Mouse (Mus musculus) limb, embryonic 14.5 days (tissue): ENCODE measurements around the gene 3110082I17Rik. TPM values are rescaled to one million over a fixed set of nuclear protein-coding genes. Genes with fewer than 3 reads are reported as not detected.

Source experiments
- ATAC-seq: fragments of 200-750 bp; cut with Nextera tagmentation; 2 replicates; pipeline ENCODE4 v1.8.0; 2017; ENCODE audit warnings: low read depth, moderate number of reproducible peaks, moderate TSS enrichment; ENCODE audit not compliant: low FRiP score
- DNase-seq: peaks from one replicate; pipeline ENCODE4 v3.0.0-alpha.2; 2015; ENCODE audit warnings: low spot score
- H3K27ac ChIP-seq: fragments of 300-500 bp; sonication (generic); replicated peaks from 2 replicates; pipeline ENCODE4 v1.5.1; 2014; ENCODE audit warnings: low read depth, mild to moderate bottlenecking, low read length, moderate library complexity, mixed read lengths
- H3K27me3 ChIP-seq: fragments of 300-500 bp; sonication (generic); 2 replicates; pipeline ENCODE4 v1.6.1; 2014; ENCODE audit warnings: low read length, mixed read lengths; ENCODE audit not compliant: control insufficient read depth, insufficient read depth
- H3K36me3 ChIP-seq: fragments of 300-500 bp; sonication (generic); 2 replicates; pipeline ENCODE4 v1.6.1; 2014; ENCODE audit warnings: mild to moderate bottlenecking, low read length, moderate library complexity, mixed read lengths; ENCODE audit not compliant: control insufficient read depth, insufficient read depth
- H3K4me1 ChIP-seq: fragments of 300-500 bp; sonication (generic); 2 replicates; pipeline ENCODE4 v1.6.1; 2014; ENCODE audit warnings: antibody characterized with exemption, low read length, mixed read lengths; ENCODE audit not compliant: control insufficient read depth, insufficient read depth
- H3K4me2 ChIP-seq: fragments of 300-500 bp; sonication (generic); replicated peaks from 2 replicates; pipeline ENCODE4 v1.6.1; 2014; ENCODE audit warnings: low read depth, mild to moderate bottlenecking, low read length, moderate library complexity; ENCODE audit not compliant: severe bottlenecking
- H3K4me3 ChIP-seq: fragments of 300-500 bp; sonication (generic); replicated peaks from 2 replicates; pipeline ENCODE4 v1.5.1; 2014; ENCODE audit warnings: low read length
- H3K9ac ChIP-seq: fragments of 300-500 bp; sonication (generic); 2 replicates; pipeline ENCODE4 v1.6.1; 2014; ENCODE audit warnings: mild to moderate bottlenecking, low read depth, low read length, moderate library complexity; ENCODE audit not compliant: severe bottlenecking
- H3K9me3 ChIP-seq: fragments of 300-500 bp; sonication (generic); 2 replicates; pipeline ENCODE4 v1.6.1; 2016; ENCODE audit warnings: low read length; ENCODE audit not compliant: control insufficient read depth
- POLR2A ChIP-seq: fragments of 200-500 bp; IDR thresholded peaks from 2 replicates; pipeline ENCODE4 v1.8.0; 2012; ENCODE audit warnings: inconsistent platforms, mild to moderate bottlenecking, moderate library complexity, borderline replicate concordance; ENCODE audit not compliant: insufficient read depth, insufficient read length; ENCODE audit errors: extremely low read depth
- WGBS: fragments of 180-500 bp; shearing (Covaris S2); extraction: QIAGEN DNeasy Blood & Tissue Kit; methylation state at CpG from one replicate; pipeline ENCODE4 v1.1.7; 2014; 5-methylcytosine and 5-hydroxymethylcytosine counted together
- polyA plus RNA-seq, 2 experiments: library from polyadenylated mRNA; depleted of rRNA in 1 of 2; stranded (reverse) in 1 of 2; unstranded in 1 of 2; fragments of >200 nt; fragmentation: Nextera tagmentation in 1 of 2; extraction: Ambion mirVana in 1 of 2; gene quantifications; 2 replicates each; pipeline versions ENCODE4 v1.2.1 to v1.2.3; 2012 to 2014

3110082I17Rik gene
- polyA plus RNA-seq, 2 experiments, result 23.2 to 27.9 TPM

DNA sequence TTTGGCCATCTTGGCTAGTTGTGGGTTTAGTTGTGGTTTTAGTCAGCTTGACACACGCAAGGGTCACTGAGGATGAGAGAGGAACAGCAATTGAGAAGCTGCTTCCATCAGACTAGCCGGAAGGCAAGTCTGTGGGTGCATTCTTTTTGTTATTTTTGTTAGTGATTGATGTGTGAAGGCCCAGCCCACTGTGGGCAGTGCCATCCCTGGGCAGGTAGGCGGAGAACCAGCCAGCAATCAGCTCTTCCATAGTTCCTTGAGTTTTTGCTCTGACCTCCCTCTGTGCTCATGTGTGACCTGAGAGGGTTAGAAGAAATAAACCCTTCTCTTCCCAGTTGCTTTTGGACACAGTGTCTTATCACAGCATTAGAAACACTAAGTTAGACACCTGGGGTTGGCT, 87.2 kb downstream of the 3110082I17Rik start:
- Histone ChIP-seq H3K27ac (no peak overlapping the region), H3K4me3 (no peak overlapping the region), H3K9me3 (no peaks in the 10 kb centered on the region), H3K9ac (no peak overlapping the region), H3K4me2 (no peak overlapping the region), H3K4me1 (peaks cover 30% of the 10 kb centered on the region), H3K27me3 (no peaks in the 10 kb centered on the region), H3K36me3 (no peaks in the 10 kb centered on the region)
- DNase-seq, result no peak
- no peak for TF ChIP-seq POLR2A
- no peak for ATAC-seq
- whole genome bisulfite sequencing, result 79% methylated on average over 3 of the region's 3 CpGs

DNA sequence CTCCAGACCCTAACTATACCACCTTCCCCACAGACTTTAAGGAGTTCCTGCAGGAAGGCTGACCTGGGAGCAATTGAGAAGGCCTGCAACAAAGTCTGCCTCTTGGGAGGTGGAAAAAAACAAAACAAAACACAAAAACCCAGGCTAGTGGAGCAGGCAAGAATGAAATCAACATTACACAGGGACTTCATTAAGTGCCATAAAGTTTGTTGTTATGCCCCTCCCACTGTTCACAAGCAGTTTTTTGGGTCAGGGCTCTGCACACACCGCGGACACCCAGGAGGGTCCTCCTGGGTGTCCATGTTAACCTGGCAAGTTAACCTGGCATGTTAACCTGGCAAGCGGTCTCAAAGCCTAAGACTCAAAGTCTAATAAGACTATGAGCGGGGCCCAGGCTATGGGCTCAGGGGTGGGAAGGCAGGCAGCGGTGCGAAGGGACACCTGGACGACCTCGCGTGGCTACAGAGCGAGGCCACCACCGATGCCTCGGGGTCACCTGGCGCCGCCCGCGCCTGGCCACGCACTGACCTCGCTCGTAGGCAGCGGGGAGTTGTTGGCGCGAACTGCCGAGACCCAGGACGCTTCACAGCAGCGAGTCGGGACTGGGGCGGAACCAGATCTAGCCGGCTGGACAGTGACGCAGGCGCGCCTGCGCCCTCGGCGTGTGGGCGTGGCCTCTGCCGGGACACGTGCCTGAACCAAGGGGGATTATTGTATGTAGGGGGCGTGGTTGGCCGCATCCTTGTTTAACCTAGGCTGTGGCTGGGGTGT, 88.5 kb downstream of the 3110082I17Rik start:
- Histone ChIP-seq H3K27ac (peak overlapping the region; percentile 86), H3K27me3 (no peaks in the 10 kb centered on the region), H3K36me3 (no peaks in the 10 kb centered on the region), H3K4me2 (peak overlapping the region; percentile 85), H3K9ac (peak overlapping the region; percentile 98), H3K4me1 (peaks cover 18% of the 10 kb centered on the region), H3K9me3 (no peaks in the 10 kb centered on the region), H3K4me3 (peak overlapping the region; percentile 71)
- DNase-seq, result peak; percentile 93
- WGBS, result 3% methylated on average over 38 of the region's 39 CpGs
- ATAC-seq, result peak; percentile 96
- TF ChIP-seq POLR2A, result peak; percentile 80; the same call in 1 of the 2 replicates

DNA sequence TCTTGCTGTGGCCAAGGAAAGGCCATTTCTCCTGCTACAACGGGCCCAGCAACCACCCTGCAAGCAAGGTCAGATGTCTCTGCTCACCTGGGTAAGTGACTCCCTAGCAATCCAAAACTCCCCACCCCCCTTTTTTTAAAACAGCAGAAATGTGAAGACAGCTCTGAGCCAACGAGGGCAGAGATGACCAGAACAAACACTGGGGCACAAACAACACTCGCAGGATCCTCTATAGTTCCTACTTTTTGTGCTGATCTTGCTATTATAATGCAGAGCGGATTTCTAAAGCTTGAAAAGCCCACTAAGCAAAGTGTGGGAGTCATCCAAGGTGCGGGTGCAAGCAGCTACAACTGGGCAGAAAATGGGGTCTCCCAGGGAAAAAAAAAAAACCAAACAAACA, 89.2 kb downstream of the 3110082I17Rik start:
- Histone ChIP-seq H3K4me3 (peak overlapping the region; percentile 71), H3K9ac (peak overlapping the region; percentile 98), H3K9me3 (no peaks in the 10 kb centered on the region), H3K4me1 (peaks cover 18% of the 10 kb centered on the region), H3K4me2 (peak overlapping the region; percentile 85), H3K27ac (peak overlapping the region; percentile 86; the same call in 1 of the 2 replicates), H3K36me3 (no peaks in the 10 kb centered on the region), H3K27me3 (no peaks in the 10 kb centered on the region)
- WGBS, result 73% methylated on average over 5 of the region's 5 CpGs
- ATAC-seq (no peak), DNase-seq (no peak)
- no peak for TF ChIP-seq POLR2A

DNA sequence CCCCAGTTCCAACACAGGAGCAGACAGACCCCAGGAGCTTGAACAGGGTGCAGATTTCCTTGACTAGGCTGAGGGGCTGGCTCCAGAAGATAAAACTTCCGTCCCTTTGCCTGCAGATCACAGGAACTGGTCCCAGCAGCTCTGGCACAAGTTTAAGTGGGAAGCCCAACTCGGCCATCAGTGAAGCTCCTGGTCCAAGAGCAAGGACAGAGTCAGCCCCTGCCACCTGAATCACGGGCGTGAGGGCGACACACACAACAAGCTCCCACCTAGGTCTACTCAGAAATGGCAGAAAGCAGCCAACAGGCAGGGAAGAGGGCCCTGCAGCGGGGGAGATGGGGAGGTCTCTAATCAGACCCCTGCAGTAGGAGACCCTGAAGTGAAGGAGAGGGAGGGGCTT, 90.0 kb downstream of the 3110082I17Rik start:
- TF ChIP-seq POLR2A, result no peak
- H3K36me3 ChIP-seq, result no peaks in the 10 kb centered on the region
- H3K4me2 ChIP-seq, result no peak overlapping the region
- H3K9me3 ChIP-seq, result no peaks in the 10 kb centered on the region
- H3K27ac ChIP-seq, result no peak overlapping the region
- H3K9ac ChIP-seq, result 0 out of 2 replicates have a peak overlapping the region, but pooled peaks have one; percentile 31
- DNase-seq, result no peak
- WGBS, result 85% methylated on average over 6 of the region's 6 CpGs
- H3K4me1 ChIP-seq, result peaks cover 18% of the 10 kb centered on the region
- H3K27me3 ChIP-seq, result no peaks in the 10 kb centered on the region
- H3K4me3 ChIP-seq, result no peak overlapping the region
- no peak for ATAC-seq

DNA sequence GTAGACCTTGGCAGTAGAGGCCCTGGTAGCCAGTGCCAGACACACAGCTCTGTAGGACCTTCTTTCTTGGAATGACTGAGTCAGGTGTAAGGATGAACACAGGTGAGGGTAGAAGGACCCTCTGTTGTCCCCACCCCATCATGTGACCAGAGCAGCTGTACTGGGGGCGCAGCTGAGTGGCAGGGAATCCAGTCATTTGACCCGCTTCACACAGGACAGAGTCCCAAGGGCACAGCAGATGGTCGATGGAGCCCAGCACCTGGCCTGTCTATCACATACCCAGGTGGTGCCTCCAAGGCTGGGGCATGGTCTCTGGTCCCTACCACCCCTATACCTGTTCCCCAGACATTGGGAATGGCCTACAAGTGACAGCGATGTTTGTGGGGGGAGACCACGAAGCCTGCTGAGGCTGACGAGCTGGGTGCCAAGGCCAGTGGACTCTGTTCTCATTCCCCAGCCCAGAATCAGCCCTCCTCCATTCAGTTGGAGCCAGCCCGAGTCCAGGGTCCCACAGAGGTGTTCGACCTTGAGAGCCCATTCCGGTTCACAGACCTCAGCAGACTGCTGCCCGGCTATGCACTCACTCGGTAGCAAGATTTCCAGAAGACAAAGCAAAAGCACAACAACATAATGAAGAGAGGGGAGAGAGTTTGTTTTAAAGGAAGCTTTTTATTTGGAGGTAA, 91.5 kb downstream of the 3110082I17Rik start:
- no peaks in the 10 kb centered on the region for H3K36me3 ChIP-seq
- H3K4me1 ChIP-seq, result peaks cover 29% of the 10 kb centered on the region
- no peak overlapping the region for H3K4me2 ChIP-seq
- DNase-seq (no peak), ATAC-seq (no peak)
- no peak overlapping the region for H3K9ac ChIP-seq
- no peak overlapping the region for H3K4me3 ChIP-seq
- no peaks in the 10 kb centered on the region for H3K9me3 ChIP-seq
- no peak for TF ChIP-seq POLR2A
- no peak overlapping the region for H3K27ac ChIP-seq
- WGBS, result 81% methylated on average over 11 of the region's 11 CpGs
- no peaks in the 10 kb centered on the region for H3K27me3 ChIP-seq
